Mouse (Mus musculus): ENCODE measurements around the gene Parvb.
"Not testable (repeated sequence)": the region's sequence is repeated elsewhere in the genome, so short reads cannot be mapped to it uniquely, and the experiment has no call there.

The Parvb gene

GRCm38 (mm10) chr15:84256254-84256850 lies 24.5 kb downstream of the Parvb start:
- DNase-seq (ENCODE audit: low read depth, low spot score): no peak

- DNase-seq (ENCODE audit: low read depth, low spot score): no peak
These were observed 25.0 kb downstream of the Parvb start for GRCm38 (mm10) chr15:84256864-84257263.

GRCm38 (mm10) chr15:84258602-84259355 lies 26.9 kb downstream of the Parvb start:
- DNase-seq (ENCODE audit: low read depth, low spot score): no peak

GRCm38 (mm10) chr15:84260123-84260822 lies 28.4 kb downstream of the Parvb start:
- DNase-seq (ENCODE audit: low read depth, low spot score): peak; percentile 90

- no peak for DNase-seq (ENCODE audit: low read depth, low spot score)
These were observed 30.8 kb downstream of the Parvb start for GRCm38 (mm10) chr15:84262630-84263029.

- peak; percentile 13 for DNase-seq (ENCODE audit: low read depth, low spot score)
These were observed 31.7 kb downstream of the Parvb start for GRCm38 (mm10) chr15:84263573-84263972.

GRCm38 (mm10) chr15:84265141-84265540 lies 33.3 kb downstream of the Parvb start:
- DNase-seq (ENCODE audit: low read depth, low spot score): no peak

GRCm38 (mm10) chr15:84266290-84266689 lies 34.4 kb downstream of the Parvb start:
- DNase-seq (ENCODE audit: low read depth, low spot score): no peak

GRCm38 (mm10) chr15:84267720-84268260 lies 35.9 kb downstream of the Parvb start:
- DNase-seq (ENCODE audit: low read depth, low spot score): no peak

GRCm38 (mm10) chr15:84269107-84269633 lies 37.3 kb downstream of the Parvb start:
- DNase-seq (ENCODE audit: low read depth, low spot score): no peak

- DNase-seq (ENCODE audit: low read depth, low spot score): no peak
These were observed 38.2 kb downstream of the Parvb start for GRCm38 (mm10) chr15:84270032-84270431.

- no peak for DNase-seq (ENCODE audit: low read depth, low spot score)
These were observed 38.6 kb downstream of the Parvb start for GRCm38 (mm10) chr15:84270463-84270862.

GRCm38 (mm10) chr15:84276066-84276465 lies 44.2 kb downstream of the Parvb start:
- DNase-seq (ENCODE audit: low read depth, low spot score): no peak

GRCm38 (mm10) chr15:84278091-84278490 lies 46.2 kb downstream of the Parvb start:
- DNase-seq (ENCODE audit: low read depth, low spot score): no peak

- no peak for DNase-seq (ENCODE audit: low read depth, low spot score)
These were observed 46.8 kb downstream of the Parvb start for GRCm38 (mm10) chr15:84278656-84279055.

GRCm38 (mm10) chr15:84280309-84280708 lies 48.5 kb downstream of the Parvb start:
- DNase-seq (ENCODE audit: low read depth, low spot score): no peak

GRCm38 (mm10) chr15:84280712-84281347 lies 49.0 kb downstream of the Parvb start:
- no peak for DNase-seq (ENCODE audit: low read depth, low spot score)

- DNase-seq (ENCODE audit: low read depth, low spot score): peak; percentile 85
These were observed 50.6 kb downstream of the Parvb start for GRCm38 (mm10) chr15:84282206-84283085.

GRCm38 (mm10) chr15:84284059-84284458 lies 52.2 kb downstream of the Parvb start:
- peak; percentile 70 for DNase-seq (ENCODE audit: low read depth, low spot score)

- DNase-seq (ENCODE audit: low read depth, low spot score): no peak
These were observed 53.6 kb downstream of the Parvb start for GRCm38 (mm10) chr15:84285453-84285852.

- not testable (repeated sequence) for DNase-seq (ENCODE audit: low read depth, low spot score)
These were observed 57.1 kb downstream of the Parvb start for GRCm38 (mm10) chr15:84288953-84289352.
